Mouse (Mus musculus) skeletal muscle tissue, adult 2 months (tissue): Measurements from ENCODE around the gene Ggnbp2.

Experiments
- DNase-seq: peaks from one replicate; pipeline ENCODE4 v3.0.0-alpha.2; 2012; ENCODE audit warnings: low read depth, low spot score

Gene Ggnbp2

DNA sequence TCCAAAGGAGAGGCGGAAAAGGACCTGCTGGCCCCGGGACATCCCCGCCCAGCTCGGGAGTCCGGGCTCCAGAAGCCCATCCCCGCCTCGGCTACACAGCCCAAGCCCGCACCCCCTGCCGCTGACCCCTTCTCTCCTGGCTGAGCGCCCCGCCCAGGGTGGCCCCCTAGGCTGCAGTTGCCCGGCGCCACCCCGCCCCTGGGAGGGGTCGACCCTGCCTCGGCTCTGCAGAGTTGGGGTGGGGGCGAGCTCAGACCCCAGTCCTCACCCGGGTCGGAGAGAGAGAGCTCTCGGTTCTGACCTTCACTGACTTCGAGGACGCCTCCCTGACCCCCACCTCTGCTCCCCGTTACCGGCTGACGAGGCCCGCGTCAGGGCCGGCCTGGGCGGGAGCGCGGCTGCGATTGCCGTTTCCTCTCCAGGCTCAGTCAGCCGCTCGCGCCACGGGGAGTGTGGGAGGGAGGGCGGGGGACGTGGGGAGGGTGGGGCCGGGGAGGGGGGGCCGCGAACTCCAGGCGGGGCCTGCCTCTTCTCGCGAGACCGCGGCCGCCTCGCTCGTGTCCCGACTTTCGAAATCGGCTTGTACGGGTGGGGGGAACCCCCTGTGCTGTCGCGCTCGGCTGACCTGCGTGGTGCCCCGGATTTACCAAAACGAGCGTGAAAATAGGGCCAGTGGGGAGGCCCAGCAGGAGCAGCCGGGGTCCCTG, at the start of gene Ggnbp2:
TSS of gene Ggnbp2 (minus strand) at position 481 of the 707 bp plus-strand sequence.
- peak; percentile 94 for DNase-seq

GRCm38 (mm10) chr11:84919951-84920350, 49.3 kb upstream of the Ggnbp2 start:
- DNase-seq: no peak

DNA sequence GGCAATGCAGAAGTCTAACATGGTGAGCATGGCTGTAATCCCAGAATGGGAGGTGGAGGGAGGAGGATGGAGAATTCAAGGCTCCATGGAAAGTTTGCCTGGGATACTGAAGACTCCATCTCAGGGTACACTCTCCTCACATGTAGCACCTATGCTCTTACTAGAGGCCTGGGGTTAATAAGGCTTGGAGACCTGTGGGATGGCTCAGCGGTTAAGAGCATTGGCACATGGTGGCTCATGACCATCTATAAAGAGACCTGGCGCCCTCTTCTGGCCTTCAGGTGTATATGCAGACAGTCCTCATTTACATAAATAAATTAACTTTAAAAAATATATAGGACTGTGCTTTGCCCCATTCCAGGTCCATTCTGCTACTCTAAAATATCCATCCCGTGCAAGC, 48.7 kb upstream of the Ggnbp2 start:
- DNase-seq: no peak

- peak; percentile 65 for DNase-seq
Measured at GRCm38 (mm10) chr11:84918425-84918824, 47.8 kb upstream of the Ggnbp2 start.

GRCm38 (mm10) chr11:84916703-84917300, 46.2 kb upstream of the Ggnbp2 start:
- no peak for DNase-seq

GRCm38 (mm10) chr11:84916053-84916702, 45.6 kb upstream of the Ggnbp2 start, which contains the start of gene Znhit3:
Gene Znhit3, minus strand, starts transcription at chr11:84916366.
- peak; percentile 83 for DNase-seq

- DNase-seq: no peak
Measured at GRCm38 (mm10) chr11:84914673-84915072, 44.1 kb upstream of the Ggnbp2 start.

DNA sequence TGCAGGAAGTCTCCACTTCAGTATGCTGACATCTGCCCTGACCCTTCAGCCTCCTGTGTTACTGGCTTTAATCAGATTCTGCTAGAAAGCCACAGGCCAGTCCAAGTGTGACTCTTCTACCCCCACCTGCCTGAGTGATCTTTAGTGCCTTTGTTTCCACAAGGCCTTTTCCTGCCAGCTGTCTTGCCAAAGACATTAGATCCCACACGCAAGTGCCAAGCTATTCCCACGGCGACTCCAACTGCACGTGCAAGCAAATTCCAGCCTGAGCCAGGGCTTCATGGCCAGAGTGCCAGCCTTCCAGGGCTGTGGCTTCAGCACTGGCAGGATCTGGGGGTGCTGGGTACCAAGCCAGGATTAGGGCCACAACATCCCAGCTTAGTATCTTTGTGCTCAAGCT, 39.8 kb upstream of the Ggnbp2 start:
- DNase-seq: no peak

DNA sequence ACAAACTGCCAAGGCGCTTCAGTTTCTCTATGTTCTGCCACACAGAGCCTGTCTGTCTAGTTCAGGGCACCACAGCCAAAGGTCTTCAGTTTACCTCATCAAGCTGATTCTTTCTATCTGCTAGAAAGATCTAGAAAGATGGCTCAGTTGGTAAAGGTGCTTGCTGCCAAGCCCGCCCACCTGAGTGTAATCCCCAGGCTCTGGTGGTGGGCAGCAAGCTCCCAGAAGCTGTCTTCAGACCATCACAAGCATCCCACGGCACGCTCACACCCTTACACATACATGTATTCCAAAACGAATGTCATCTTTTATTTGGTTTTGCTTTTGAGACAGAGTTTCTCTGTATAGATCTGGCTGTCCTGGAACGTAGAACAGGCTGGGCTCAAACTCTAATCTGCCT, 37.9 kb upstream of the Ggnbp2 start:
- no peak for DNase-seq

DNA sequence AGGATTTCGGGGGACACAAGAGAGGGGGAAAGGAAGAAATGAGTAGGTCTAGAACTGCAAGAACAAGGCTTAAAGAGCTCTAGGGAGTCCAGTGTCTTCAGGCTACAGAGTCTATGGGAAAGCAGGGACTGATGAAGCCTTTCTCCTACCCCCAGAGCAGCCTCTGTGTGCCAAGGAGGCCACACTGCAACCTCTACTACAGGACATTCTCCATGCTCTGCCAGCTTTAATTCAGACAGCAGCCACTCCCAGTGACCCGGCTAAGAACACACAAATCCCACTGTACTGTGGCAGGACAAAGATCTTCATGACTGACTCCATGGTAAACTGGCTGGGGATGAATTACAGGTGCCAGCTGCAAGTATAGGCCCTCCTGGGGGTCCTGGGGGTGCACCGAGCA, 36.5 kb upstream of the Ggnbp2 start:
- DNase-seq: no peak

GRCm38 (mm10) chr11:84904597-84905144, 34.1 kb upstream of the Ggnbp2 start:
- no peak for DNase-seq

DNA sequence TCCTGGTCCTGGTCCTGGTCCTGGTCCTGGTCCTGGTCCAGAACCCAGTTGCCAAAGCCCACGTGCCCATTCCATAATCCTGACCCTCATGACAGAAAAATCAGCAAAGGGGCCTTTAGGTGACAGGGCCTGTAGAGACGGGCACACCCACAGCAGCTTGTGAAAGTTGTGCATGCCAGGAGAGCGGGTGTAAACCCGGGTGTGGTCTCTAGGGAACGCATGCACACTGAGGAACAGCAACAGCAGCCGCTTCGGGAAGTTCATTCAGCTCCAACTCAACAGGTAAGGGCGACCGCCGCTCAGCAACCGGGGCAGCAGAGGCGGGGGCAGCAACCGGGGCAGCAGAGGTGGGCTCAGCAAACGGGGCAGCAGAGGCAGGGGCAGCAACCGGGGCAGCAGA, 22.5 kb upstream of the Ggnbp2 start:
- no peak for DNase-seq

GRCm38 (mm10) chr11:84891705-84892104, 21.1 kb upstream of the Ggnbp2 start:
- no peak for DNase-seq

- DNase-seq: no peak
Measured at GRCm38 (mm10) chr11:84889492-84889891, 18.9 kb upstream of the Ggnbp2 start.

- no peak for DNase-seq
Measured at GRCm38 (mm10) chr11:84888025-84888424, 17.4 kb upstream of the Ggnbp2 start.

DNA sequence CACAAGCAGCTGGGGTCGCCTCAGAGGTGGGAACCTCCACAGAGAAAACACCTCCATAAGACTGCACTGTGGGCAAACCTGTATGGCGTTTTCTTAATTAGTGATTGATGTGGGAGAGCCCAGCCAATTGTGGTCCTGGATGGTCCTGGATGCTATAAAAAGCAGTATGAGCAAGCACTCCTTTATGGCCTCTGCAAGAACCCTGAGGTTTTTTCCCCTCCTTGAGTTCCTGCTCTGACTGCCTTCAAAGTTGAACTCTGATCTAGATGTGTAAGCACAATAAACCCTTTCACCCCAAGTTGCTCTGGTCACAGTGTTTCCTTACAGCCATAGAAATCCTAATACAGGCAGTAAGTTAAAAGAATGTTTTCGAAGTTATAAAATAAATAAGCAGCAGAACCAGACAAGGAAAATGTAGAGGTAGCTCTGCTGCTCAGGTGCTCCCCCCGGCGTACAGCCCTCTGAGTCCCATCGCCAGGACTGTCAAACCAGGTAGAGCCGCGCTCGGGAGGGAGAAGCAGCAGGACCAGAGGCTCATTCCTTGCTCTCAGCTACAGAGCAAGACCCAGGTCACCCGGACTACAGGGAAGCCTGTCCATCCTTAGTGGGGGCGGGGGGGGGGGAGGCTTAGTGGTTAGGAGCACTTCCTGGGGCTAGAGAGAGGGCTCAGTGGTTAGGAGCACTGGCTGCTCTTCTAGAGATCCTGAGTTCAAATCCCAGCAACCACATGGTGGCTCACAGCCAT, 16.3 kb upstream of the Ggnbp2 start:
- no peak for DNase-seq

DNA sequence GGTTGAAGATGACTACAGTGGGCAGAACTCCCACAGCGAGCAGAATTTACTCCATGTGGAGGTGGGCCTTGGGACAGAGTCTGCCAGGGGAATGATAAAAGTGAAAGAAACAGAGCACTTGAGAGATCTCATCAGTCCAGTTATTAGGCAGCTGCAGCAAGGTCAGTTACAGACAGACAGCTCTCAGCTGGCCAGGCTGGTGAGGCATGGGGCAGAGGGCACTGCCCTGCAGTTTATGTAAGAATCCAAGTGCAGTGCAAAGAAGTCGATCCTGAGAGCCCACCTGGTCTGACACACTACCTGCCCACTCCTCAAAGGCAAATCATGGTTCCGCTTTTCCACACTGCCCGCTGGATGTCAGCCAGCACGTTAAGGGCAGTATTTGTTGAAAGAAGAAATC, 15.6 kb upstream of the Ggnbp2 start:
- DNase-seq: no peak

- DNase-seq: no peak
Measured at GRCm38 (mm10) chr11:84885238-84885637, 14.6 kb upstream of the Ggnbp2 start.

- no peak for DNase-seq
Measured at GRCm38 (mm10) chr11:84882346-84882745, 11.7 kb upstream of the Ggnbp2 start.

- no peak for DNase-seq
Measured at GRCm38 (mm10) chr11:84880971-84881370, 10.4 kb upstream of the Ggnbp2 start.

DNA sequence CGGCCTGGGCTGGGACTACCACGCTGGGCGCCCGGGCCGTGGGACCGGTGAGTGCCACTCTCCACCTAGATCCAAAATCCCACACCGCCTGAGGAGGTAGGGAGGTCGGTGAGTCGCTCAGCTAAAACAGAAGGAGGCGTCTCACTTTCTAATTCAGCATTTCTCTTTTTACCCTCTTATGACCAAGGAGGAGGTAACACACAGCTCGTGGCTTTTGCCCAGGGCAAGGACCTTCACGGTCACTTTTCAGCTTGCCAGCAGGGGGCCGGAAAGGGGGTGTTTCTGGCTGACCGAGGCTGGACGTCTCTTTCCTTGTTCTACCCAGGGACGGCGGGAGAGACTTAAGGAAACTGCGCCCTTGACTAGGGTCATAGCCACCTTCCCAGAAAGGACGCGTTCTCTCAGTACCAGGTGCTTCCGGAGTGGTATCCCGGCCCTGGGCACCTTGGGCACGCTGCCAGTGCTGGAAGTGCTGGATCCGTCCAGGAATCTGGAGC, 9.9 kb upstream of the Ggnbp2 start:
- peak; percentile 25 for DNase-seq
